Mouse (Mus musculus) frontal cortex, adult (tissue): ENCODE results near the gene Rnf144b.

Experiments used
- ATAC-seq: cut with Nextera tagmentation; 2 replicates; pipeline ENCODE4 v1.9.2; 2017; ENCODE audit warnings: mild to moderate bottlenecking, moderate library complexity, mixed read lengths; ENCODE audit not compliant: low TSS enrichment

Gene Rnf144b

DNA sequence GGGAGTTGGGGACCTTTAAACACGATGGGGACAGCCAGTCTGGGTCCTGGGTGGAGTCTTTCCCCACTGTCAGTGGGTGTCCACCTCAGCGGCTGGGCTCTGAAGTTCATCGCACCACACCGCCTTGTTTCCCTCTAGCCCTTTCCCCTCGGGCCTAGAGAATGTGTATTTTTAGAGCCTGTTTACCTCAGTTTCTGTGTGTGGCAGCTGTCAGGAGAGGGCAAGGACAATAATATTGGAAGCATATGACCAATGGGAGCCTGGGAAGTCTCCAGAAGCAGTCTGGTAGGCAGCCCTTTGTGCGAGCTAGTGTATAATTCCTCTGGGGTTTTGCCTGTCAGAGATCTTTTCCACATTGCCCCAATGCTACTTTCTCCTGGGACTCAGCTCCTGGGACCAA, 95.9 kb downstream of the Rnf144b start:
- ATAC-seq = no peak

DNA sequence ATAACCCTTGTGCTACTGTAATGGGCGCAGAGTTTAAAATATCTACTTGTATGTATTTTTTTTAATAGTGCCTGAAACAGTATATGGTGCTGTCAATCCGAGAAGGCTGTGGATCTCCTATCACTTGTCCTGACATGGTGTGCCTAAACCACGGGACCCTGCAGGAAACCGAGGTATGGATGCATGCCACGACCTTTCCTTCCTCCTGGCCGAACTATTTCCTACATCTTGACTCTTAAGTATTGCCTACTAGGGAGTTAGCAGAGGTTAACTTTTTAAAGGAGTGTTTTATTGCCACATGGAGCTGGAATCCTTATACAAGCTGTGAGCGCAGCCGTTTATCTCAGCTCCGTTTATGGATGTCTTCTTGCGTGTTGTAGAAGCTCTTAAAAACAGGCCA, 98.0 kb downstream of the Rnf144b start:
- no peak for ATAC-seq

DNA sequence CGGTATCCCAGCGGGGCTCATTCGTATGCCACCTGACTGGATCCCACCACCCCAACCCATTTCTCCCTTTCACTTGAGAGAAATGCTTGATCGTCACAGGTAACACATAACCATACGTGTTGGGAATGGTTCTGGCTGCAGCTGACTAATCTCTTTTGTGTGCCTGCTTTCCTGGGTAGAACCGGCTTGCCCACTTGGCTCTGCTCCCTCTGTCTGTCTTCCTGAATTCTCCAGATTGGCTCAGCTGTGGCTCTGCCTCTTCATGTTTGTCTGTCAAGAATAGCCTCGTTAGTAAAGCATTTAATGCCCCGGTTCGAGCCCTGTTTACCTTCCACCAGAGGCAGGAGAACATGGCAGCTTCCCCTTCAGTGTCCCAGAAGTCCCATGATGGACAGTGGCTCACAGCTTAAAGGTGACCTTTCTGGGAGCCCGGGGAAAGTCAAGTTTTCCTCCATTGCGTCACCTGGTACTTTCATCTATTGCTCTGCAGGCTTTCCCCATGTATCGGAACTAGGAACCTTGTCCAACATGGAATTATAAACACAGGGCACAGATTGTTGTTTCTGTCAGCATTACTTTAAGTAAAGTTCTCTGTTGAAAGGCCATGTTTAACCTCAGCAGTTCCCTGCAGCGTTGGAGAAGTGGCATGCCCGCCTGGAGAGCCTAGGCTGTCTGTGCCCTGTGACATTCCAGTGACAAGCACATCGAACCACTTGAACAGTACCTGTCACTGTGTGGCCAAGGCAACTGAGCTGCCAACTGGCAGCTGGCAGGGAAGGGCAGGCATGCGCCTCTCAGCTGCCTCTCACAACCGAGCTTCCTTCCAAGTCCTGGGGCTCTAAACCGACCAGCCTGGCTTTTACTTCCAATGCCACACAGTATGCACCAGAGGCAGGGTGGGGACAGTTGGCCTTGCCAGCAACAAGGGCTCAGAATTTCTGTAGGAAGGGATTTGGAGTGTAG, 101.4 kb downstream of the Rnf144b start:
- peak; percentile 47 for ATAC-seq

DNA sequence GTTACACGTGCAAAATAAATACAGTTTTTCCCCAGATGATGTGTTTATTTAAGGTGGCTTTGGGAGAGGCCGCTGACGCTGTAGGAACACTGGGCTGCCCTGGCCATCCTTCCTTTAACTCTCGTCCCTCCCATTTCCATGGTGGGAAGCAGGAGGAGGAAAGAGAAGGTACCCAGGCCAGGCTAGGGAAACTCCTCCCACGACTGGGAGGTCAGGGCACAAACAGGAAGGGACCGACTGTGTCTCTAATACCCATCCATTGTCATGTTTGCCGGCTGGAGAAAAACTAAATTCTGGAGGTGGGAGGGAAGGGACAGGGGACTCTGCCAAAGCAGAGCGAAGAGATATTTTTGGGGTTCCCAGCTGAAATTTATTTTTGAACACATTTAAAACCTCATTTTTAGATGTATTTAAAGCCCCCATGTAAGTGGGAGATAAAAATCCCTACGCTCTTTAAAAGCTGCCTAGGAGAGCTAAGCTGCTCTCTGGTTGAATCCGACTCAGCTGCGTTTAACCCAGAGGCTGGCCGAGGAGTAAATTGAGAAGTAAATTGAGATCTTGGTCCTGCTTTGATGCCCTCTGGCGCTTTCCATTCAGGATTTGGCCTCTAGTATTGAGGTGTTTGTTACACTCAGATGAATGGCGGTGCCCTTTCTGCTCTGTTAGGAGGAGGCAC, 102.3 kb downstream of the Rnf144b start:
- peak; percentile 56 for ATAC-seq

DNA sequence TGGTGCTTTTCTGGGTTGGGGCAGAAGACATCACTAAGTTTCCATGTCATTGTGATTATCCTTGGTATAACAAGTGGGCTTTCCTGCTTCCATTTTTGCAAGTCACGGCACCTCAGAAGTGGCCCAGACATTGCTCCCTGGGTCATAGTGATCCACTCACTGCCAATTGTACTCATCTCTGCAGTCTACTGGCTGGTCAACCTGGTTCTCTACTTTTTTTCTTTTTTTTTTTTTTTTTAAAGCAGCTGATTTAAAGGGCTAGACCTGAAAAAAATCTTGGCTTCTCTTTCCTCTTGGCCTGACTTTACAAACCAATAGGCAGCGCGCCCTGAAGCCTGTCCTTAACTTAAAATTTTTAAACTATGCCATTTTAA, 102.9 kb downstream of the Rnf144b start:
- no peak for ATAC-seq

DNA sequence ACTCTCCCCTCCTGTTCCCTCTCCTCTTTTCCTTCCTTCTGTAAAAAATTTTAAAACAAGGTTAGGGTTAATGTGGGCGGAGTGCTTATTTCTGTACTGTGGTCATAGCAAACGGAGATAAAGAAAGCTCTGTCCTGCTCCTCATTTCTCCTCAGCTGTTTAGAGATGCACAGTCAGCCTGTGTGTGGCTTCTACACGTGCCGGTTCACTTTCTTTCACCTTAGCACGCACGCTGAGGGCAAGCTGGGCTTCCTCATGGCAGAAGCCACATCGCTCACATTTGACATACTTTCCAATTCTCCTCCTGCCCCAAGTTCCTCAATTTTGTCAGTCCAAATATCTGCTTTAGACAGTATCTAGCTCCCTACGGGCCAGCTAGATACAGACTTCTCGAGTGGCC, 103.3 kb downstream of the Rnf144b start:
- ATAC-seq = no peak

DNA sequence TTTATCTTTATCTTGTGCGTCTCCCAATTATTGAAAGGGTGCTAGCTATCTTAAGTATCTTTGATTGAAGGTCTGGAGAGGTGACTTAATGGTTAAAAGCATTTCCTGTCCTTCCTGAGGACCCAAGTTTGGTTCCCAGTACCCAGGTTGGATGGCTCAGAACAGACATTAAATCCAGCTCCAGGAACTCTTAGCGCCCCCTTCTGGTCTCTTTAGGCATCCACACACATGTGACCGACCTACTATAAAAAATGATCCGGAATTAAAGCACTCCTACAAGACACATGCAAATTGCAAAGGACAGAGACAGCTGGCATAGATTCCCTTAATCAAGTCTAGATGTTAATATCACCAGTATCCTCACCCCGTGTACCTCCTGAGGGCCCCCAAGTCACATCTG, 104.1 kb downstream of the Rnf144b start:
- ATAC-seq = no peak

DNA sequence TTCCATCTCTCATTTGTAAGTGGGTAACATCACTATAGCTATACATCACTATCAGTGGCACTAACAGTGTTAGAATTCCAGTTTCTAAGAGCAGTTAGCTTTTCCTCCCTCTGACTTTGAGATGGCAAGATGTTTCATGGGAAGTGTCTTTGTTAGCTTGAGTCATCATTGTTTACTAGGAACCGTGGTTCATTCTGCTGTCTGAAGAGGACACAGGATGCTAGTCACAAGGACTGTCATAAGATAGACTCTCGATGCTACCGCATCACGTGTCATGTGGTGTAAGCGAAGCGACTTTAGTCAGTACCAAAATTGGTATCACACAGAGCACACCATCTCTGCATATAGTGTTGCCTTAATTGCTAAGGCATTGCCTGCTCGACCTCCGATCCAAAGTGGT, 105.7 kb downstream of the Rnf144b start:
- ATAC-seq = no peak

DNA sequence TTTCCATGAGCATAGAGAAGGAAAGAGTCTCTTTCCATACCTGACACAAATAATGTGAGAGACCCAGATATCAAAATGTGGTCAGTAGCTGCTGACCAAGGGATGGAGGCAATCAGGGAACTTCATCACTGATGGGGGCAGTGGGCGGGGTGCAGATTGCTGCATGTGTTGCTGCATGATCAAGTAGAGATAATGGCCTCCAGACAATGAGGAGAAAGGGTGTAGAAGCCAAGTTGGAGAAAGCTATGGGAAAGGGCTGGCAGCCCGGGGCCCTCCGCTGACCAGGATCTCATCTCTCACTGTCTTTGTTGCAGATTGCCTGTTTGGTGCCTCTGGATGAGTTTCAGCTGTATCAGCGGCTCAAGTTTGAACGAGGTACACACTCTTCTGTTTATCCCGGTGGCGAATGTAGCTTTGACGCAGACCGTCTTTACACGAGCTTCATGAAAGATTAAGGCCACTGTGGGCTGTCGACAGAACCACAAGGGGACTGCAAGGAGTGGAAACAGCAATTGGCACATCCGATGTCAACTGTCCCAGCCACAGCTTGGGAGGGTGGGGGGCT, 106.3 kb downstream of the Rnf144b start:
- no peak for ATAC-seq

DNA sequence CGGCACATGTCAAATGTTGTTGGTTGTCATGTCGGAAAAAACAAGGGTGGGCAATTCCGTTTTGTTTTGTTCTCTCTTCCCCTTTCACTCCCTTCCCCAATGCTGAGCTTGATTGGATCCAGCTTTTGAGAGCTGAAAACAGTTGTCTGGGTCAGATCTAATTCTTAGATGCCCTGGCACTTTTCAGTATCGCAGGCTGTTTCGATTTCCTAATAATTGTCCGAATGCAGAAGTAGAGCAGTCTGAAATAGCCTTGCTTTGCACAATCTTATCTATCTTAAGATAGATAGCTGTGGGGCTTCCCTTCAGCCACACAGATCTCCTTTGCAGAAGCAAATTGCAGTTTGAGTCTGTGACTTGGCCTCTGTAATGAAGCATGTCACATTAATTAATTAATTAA, 109.7 kb downstream of the Rnf144b start:
- ATAC-seq = no peak

DNA sequence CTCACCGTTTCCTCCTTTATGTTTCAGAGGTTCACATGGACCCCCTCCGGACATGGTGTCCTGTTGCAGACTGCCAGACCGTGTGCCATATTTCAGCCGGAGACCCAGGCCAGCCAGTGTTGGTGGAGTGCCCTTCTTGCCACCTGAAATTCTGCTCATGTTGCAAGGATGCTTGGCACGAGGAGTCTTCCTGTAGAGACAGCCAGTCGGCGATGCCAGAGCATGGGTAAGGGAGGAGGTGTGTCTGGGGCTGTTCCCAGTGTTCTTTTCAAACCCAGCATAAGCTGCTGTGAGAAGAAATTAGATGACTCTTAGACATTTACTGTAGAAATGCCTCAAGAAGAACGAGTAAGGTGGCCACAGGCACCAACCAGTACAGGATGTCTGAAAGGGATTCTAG, 114.9 kb downstream of the Rnf144b start:
- peak; percentile 71 for ATAC-seq

DNA sequence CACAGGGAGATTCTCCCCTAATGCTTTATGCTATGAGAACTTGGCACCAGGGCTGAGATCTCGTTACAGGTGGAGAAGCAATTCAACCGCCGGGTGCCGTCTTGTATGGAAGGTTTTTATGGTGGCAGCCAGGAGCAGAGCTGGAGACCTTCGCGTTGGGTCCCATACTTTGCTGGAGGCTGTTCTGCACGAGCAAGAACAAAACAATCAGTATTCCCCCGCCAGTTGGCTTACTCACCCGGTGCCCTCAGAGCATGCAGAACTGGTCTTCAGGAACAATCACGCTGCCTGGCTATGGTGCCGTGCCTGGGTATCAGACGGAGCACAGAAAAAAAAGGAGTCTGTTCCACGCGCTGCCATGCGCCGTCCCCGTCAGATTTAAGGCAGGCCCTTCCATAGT, 115.7 kb downstream of the Rnf144b start:
- no peak for ATAC-seq

DNA sequence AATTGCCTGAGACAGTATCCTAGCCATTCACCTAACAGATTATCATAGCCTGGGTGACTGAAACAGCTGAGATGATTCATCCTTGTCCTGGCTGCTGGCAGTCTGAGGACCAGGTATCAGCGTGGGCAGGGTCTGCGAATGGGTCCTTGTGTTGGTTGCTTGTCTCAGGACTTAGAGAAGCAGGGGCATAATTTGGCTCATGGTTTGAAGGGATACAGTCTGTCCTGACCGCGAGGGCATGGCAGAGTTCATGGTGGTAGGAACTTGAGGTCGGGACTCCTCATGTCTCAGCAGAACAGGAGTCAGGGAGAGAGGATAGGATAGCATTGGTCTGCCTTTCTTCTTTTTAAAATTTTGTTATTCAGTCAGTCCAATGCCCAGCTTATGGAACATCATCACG, 121.1 kb downstream of the Rnf144b start:
- ATAC-seq = no peak

DNA sequence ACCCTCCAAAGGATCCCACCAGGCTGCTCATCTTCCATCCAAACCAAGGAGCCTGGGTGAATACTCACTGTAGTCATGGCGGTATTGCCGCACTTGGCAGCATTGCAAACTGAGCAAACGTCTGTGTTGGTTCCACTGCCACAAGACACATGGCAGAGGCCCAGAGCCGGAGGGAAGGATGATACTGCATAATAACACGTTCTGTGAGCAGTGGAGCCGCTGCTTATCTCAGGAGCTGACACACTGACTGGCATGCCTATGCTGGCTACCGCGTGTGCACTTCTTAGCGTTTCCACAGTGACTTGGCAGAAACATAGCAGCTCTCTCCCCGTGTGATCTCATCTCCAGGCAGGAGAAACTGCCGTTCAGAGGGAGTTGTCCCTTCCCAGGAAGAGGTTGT, 122.3 kb downstream of the Rnf144b start:
- ATAC-seq = peak; percentile 95

DNA sequence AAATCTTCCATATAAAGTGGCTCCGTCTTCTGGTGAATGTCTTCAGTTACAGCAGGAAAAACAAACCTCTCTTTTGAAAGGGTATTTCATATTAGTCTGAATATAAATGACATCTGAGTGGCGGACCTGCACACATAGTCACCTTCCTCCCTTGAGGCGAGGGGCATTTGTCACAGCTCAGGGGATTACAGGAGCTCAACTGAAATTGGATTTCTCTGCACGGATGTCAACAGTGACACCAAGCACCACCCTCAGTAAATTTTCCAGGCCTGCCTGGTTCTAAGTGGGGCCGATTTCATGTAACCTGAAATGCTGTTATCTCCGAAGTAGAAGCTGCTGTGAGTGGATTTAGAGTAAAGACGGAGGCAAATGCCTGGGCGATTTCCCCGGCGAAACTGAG, 124.0 kb downstream of the Rnf144b start:
- no peak for ATAC-seq

DNA sequence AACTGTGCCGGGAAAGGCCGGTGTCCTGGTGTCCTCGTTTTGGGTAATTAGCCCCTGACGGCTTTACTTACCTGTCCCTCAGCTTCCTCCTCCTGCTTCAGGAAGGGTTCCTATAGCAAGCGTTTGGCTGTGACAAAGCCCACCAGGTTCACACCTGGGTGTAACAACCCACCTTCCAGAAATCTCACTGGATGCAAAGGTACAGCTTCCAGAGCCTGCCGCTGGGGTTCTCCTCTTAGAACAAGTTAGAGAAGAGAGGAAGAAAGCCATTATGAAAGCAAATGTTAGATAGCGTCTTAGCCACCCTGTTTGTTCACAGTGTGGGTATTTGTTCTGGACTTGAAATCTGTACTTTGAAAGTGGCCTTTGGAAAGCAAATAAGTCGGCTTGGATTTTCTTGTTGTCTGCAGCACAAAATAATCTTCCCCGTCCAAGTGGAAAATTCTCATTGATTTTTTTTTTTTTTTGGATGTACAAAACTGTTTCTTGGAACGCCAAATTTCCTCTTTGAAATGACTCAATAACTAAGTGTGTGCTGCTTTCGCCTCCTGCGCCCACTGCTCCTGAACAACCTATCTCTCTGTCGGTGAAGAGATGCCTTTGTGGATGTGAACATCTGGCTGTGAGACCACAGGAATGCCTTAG, 124.8 kb downstream of the Rnf144b start:
- no peak for ATAC-seq

DNA sequence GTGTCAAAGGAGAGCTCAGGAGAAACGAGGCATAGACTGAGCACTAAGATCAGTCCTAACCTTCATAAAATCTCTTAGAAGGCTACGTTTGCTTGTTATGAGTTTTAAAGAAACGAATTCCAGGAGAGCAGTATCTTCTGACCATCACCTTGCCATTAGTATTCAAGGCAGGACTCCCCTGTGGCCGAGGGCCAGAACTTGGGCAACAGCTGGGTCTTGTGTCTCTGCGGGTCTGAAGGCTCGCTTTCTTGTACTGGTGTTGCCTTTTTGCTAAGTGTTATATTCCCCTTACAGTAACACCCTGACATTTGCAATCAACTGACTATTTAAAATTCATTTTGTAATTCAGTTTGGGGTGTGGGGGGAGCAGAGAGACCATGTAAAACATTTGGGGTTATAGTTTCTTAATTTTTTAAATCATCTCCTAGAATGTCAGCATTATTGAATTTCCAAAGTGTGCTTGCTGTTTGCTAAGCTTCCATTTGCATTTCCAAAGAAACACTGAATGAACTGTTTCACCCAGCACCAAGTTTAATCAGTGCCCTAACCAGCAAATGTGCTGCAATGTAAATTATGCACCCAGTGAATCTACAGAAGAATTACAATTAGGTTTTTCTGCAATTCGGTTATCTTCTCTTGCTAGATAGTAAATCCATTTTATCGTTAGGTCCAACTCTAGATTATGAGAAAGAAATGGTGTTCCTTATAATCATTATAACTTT, 126.0 kb downstream of the Rnf144b start:
- no peak for ATAC-seq

DNA sequence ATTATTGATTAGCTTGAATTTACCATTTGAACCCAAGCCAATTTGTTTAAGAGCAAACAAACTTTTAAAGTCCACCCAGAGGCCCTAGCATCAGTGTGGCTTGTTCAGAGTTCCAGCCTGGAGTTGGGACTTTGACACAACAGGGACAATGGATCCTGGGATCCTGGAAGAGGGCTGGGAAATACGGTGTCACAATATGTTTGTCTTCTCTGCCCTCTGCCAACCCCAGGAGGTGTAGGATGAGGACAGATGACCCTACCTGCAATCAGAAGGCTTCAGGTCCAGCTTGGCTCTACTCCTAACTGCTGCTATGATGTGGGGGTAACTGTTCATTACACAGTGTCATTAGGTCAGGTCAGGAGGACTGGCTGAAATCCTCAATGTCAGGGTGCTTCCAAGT, 128.2 kb downstream of the Rnf144b start:
- ATAC-seq = no peak

DNA sequence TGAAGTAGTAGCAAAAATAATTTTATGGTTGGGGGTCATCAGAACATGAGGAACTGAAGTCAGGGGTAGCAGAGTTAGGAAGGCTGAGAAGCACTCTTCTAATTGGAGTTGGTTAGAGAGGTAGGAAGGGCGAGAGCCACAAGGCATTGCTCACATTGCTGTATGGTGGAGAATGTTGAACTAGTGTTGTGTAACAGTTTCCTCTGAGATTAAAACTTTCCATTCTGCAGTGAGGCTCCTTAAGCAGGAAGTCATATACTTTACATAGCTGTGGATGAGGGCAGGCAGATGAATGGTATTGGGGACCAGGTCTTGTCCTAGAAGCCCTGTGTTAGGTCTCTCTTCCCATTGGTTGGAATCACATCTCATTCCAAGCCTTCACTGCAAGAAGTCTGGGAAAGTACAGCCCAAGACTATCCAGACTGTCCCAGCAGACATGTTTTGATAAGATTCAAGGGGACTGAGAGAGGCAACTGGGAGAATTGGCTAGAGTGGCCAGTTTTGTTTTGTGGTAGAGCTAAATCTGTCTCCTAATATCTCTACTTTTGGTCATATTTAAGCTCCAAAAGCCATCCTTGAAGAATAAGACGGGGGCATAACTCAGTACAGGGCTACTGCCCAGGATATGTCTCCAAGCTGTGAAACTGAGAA, 128.8 kb downstream of the Rnf144b start:
- ATAC-seq = no peak

DNA sequence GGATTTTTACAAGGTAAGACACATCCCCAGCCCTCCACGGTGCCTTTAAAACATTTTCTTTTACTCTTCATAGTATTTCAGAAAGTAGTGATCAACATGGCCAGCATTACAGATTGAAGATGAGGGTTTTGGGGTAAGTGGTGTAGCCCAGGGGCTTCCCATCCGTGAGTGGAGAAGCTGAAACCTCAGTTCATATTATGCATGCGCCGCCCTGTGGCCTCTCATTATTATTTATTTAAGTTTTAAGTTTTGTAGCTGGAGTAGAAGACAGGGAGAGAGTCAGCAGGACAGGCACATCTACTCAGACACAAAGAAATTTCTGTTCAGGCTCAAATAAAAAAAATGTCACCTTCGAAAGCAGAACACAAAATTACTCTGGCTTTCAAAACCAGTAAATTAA, 131.3 kb downstream of the Rnf144b start:
- ATAC-seq = no peak

DNA sequence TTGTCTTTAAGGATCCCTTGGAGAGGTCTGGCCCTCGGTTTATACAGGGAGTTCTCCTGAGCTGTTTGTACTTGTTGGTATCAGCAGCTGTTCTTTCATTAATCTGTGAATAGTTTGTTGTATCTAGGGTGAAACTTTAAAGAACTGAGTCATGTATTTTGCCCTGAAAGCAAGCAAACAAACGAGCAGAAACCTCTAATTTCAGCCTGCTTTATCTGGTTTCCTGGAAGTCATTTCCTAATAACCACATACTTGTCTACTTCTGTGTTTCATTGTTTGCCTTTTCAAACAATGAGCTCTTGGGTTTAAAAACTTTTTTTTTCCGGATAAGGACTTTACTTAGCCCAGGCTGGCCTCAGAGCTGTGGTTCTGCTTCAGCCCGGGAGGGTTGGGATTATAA, 136.8 kb downstream of the Rnf144b start:
- ATAC-seq = no peak
